Mouse (Mus musculus) thymus, postnatal 25 days (tissue): ENCODE results near the gene Olfr1443.
A peak's percentile ranks its signal among the peaks of the same experiment; 100 is the strongest.
"Not testable (repeated sequence)": the region's sequence is repeated elsewhere in the genome, so short reads cannot be mapped to it uniquely, and the experiment has no call there.

ENCODE experiments used
- DNase-seq: peaks from one replicate; pipeline ENCODE4 v3.0.0; 2022

Gene Olfr1443

GRCm38 (mm10) chr19:12677812-12678211, at the start of gene Olfr1443:
Olfr1443 (plus strand) TSS chr19:12678112.
- no peak for DNase-seq

GRCm38 (mm10) chr19:12633176-12633575, 44.7 kb upstream of the Olfr1443 start, which contains the start of gene Glyat:
Glyat (plus strand) TSS chr19:12633308.
- no peak for DNase-seq

- DNase-seq = no peak
These were observed 43.7 kb upstream of the Olfr1443 start for GRCm38 (mm10) chr19:12634259-12634658.

- DNase-seq = no peak
These were observed 42.9 kb upstream of the Olfr1443 start for GRCm38 (mm10) chr19:12634963-12635362.

GRCm38 (mm10) chr19:12636863-12637262, 41.0 kb upstream of the Olfr1443 start:
- no peak for DNase-seq

- DNase-seq = no peak
These were observed 39.9 kb upstream of the Olfr1443 start for GRCm38 (mm10) chr19:12638049-12638448.

- no peak for DNase-seq
These were observed 28.4 kb upstream of the Olfr1443 start for GRCm38 (mm10) chr19:12649511-12649910.

- DNase-seq = no peak
These were observed 11.8 kb upstream of the Olfr1443 start for GRCm38 (mm10) chr19:12666156-12666555.

GRCm38 (mm10) chr19:12668601-12669000, 9.3 kb upstream of the Olfr1443 start:
- DNase-seq = not testable (repeated sequence)

GRCm38 (mm10) chr19:12670139-12670538, 7.8 kb upstream of the Olfr1443 start, which contains the start of gene Olfr1442:
Olfr1442 (plus strand) TSS chr19:12670439.
- DNase-seq = no peak

- DNase-seq = no peak
These were observed 6.9 kb upstream of the Olfr1443 start for GRCm38 (mm10) chr19:12671051-12671450.

GRCm38 (mm10) chr19:12684638-12685037, 6.7 kb downstream of the Olfr1443 start:
- DNase-seq = no peak

- DNase-seq = no peak
These were observed 7.3 kb downstream of the Olfr1443 start for GRCm38 (mm10) chr19:12685231-12685630.

GRCm38 (mm10) chr19:12695590-12695989, 17.7 kb downstream of the Olfr1443 start, which contains the start of gene Keg1:
Keg1 (plus strand) TSS chr19:12695786.
- no peak for DNase-seq

- DNase-seq = no peak
These were observed 18.3 kb downstream of the Olfr1443 start for GRCm38 (mm10) chr19:12696221-12696620.

- no peak for DNase-seq
These were observed 30.5 kb downstream of the Olfr1443 start for GRCm38 (mm10) chr19:12708458-12708857.

GRCm38 (mm10) chr19:12708986-12709385, 31.1 kb downstream of the Olfr1443 start:
- no peak for DNase-seq

GRCm38 (mm10) chr19:12719189-12719588, 41.3 kb downstream of the Olfr1443 start:
- DNase-seq = no peak

GRCm38 (mm10) chr19:12720463-12720862, 42.6 kb downstream of the Olfr1443 start:
- DNase-seq = no peak

- not testable (repeated sequence) for DNase-seq
These were observed 43.0 kb downstream of the Olfr1443 start for GRCm38 (mm10) chr19:12720919-12721318.

GRCm38 (mm10) chr19:12721596-12721995, 43.7 kb downstream of the Olfr1443 start:
- DNase-seq = not testable (repeated sequence)

- peak; percentile 25 for DNase-seq
These were observed 44.4 kb downstream of the Olfr1443 start for GRCm38 (mm10) chr19:12722308-12722707.

- no peak for DNase-seq
These were observed 47.9 kb downstream of the Olfr1443 start for GRCm38 (mm10) chr19:12725851-12726250.

- no peak for DNase-seq
These were observed 53.1 kb downstream of the Olfr1443 start for GRCm38 (mm10) chr19:12731036-12731435.

GRCm38 (mm10) chr19:12731950-12732349, 54.0 kb downstream of the Olfr1443 start:
- DNase-seq = no peak
